Mouse (Mus musculus) myocyte (in vitro differentiated cells): Measurements from ENCODE around the gene Dpysl5. TPM values are rescaled to one million over a fixed set of nuclear protein-coding genes. Genes with fewer than 3 reads are reported as not detected.

Experiments used
- H3K27me3 ChIP-seq: one replicate; pipeline ENCODE4 v1.6.1; 2011; ENCODE audit not compliant: control insufficient read depth, insufficient read depth, insufficient read length
- H3K36me3 ChIP-seq: one replicate; pipeline ENCODE4 v1.6.1; 2011; ENCODE audit not compliant: control insufficient read depth, insufficient read depth
- H3K4me2 ChIP-seq: one replicate; pipeline ENCODE4 v1.6.1; 2011; ENCODE audit warnings: low read depth, control low read depth
- H3K4me3 ChIP-seq: one replicate; pipeline ENCODE4 v1.5.1; 2011; ENCODE audit warnings: mild to moderate bottlenecking, control low read depth, moderate library complexity
- H3K79me2 ChIP-seq: one replicate; pipeline ENCODE4 v1.6.1; 2011; ENCODE audit not compliant: control insufficient read depth, insufficient read depth
- H3ac ChIP-seq: one replicate; pipeline ENCODE4 v1.6.1; 2011; ENCODE audit not compliant: control insufficient read depth, insufficient read length
- CEBPB ChIP-seq: IDR thresholded peaks from 2 replicates; pipeline ENCODE4 v1.6.1; 2011; ENCODE audit warnings: mild to moderate bottlenecking, moderate library complexity; ENCODE audit not compliant: poor library complexity, insufficient read depth, severe bottlenecking
- E2F4 ChIP-seq: IDR thresholded peaks from one replicate; pipeline ENCODE4 v1.6.1; 2011; ENCODE audit warnings: mild to moderate bottlenecking, control low read depth, moderate library complexity; ENCODE audit not compliant: insufficient read depth
- MAX ChIP-seq: IDR thresholded peaks from one replicate; pipeline ENCODE4 v1.6.1; 2011; ENCODE audit warnings: low read depth, mild to moderate bottlenecking, control low read depth
- MYOD1 ChIP-seq, 3 experiments: IDR thresholded peaks; one replicate each; pipeline ENCODE4 v1.6.1; 2011; ENCODE audit warnings: control low read depth in 2 of 3, low read depth in 2 of 3, mild to moderate bottlenecking in 2 of 3, moderate library complexity in 1 of 3; ENCODE audit not compliant: insufficient read length in 2 of 3, control insufficient read depth in 1 of 3
- MYOG ChIP-seq, 3 experiments: IDR thresholded peaks; one replicate each; pipeline ENCODE4 v1.6.1; 2011; ENCODE audit warnings: control low read depth in 2 of 3, low read depth in 2 of 3, mild to moderate bottlenecking in 2 of 3; ENCODE audit not compliant: insufficient read length in 2 of 3, control insufficient read depth in 1 of 3, insufficient read depth in 1 of 3
- POLR2A ChIP-seq: IDR thresholded peaks from one replicate; pipeline ENCODE4 v1.6.1; 2011; ENCODE audit warnings: low read depth, mild to moderate bottlenecking, control low read depth, moderate library complexity; ENCODE audit not compliant: insufficient read length
- POLR2AphosphoS2 ChIP-seq: IDR thresholded peaks from one replicate; pipeline ENCODE4 v1.6.1; 2011; ENCODE audit warnings: low read depth, control low read depth; ENCODE audit not compliant: insufficient read length
- REST ChIP-seq: IDR thresholded peaks from one replicate; pipeline ENCODE4 v1.6.1; 2011; ENCODE audit warnings: mild to moderate bottlenecking, control low read depth, moderate library complexity; ENCODE audit not compliant: insufficient read depth, insufficient read length
- SRF ChIP-seq: IDR thresholded peaks from one replicate; pipeline ENCODE4 v1.6.1; 2011; ENCODE audit warnings: low read depth; ENCODE audit not compliant: control insufficient read depth, insufficient read length
- TCF12 ChIP-seq: IDR thresholded peaks from one replicate; pipeline ENCODE4 v1.6.1; 2011; ENCODE audit warnings: mild to moderate bottlenecking, control low read depth; ENCODE audit not compliant: poor library complexity, insufficient read depth, severe bottlenecking
- TCF3 ChIP-seq: IDR thresholded peaks from one replicate; pipeline ENCODE4 v1.6.1; 2011; ENCODE audit warnings: low read depth, control low read depth; ENCODE audit not compliant: insufficient read length
- USF1 ChIP-seq: IDR thresholded peaks from one replicate; pipeline ENCODE4 v1.6.1; 2011; ENCODE audit warnings: low read depth, mild to moderate bottlenecking, control low read depth, moderate library complexity
- polyA plus RNA-seq: library from polyadenylated mRNA; unstranded; fragments of >200 nt; fragmentation: generic; extraction: Trizol; gene quantifications from one replicate; pipeline ENCODE4 v1.2.1, GENCODE M21; 2012; ENCODE audit warnings: missing spikeins

Gene Dpysl5
- polyA plus RNA-seq, 1 experiment = 0.01 TPM

DNA sequence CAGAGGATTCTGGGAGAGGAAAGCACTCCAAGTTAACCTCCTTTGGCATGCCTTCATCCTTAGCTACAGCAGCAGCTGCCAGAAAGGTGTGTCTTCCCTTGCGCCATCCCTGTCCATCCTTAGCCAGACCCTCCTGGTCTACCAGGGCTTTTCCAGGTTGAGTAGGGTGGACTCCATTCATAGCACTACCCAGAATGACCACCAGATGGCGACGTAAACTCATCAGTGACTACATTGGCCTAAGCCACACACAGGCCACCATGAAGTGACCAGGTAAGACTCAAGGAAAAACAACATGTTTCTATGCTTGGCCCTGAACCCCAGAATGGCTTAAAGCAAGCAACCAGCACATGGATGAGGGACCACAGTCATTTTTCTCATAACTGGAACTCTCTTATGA is 94.7 kb downstream of the Dpysl5 start:
- H3K79me2 ChIP-seq = no peaks in the 10 kb centered on the region
- no peak overlapping the region for H3ac ChIP-seq
- no peak for TF ChIP-seq MYOG (IDR thresholded peaks at IDR 0.05; ENCODE audit: control insufficient read depth in 1 of 3, insufficient read depth in 1 of 3, insufficient read length in 2 of 3, low read depth in 2 of 3)
- TF ChIP-seq TCF3 = no peak
- no peak for TF ChIP-seq MAX

DNA sequence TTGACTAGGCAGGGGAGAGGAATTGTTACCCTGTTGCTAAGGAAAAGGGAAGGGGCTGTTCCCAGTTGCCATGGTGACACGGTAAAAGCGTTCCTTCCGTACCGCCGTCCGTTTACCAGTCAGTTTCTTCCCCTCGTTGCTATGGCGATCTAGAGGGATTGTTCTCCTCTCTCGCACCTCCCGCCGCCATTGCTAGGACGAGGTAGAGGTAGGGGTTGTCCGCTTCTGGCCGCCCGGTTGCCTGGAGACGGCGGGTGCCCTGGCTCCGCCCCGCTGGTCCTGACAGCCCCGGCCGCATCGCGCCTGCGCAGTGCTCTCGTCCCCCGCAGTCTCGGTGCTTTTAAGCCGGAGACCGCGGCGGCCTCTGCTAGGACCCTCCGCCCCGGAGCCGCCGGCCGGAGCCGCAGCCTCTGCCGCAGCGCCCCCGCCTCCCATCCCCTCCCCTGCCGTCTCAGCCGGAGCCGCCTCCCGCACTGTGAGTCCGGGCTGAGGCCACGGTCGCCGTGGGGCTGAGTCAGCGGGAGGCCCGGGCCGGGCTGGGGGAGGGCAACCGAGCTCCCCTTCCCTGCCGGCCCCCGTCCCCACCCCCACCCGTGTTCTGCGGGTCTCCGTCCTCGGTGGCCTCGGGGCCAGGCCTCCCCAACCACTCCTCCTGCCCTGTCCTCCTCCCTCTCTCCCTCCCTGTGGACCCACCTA is 103.2 kb downstream of the Dpysl5 start, which contains the start of gene Mapre3:
Mapre3 (plus strand) TSS at position 218 of the 696 bp plus-strand sequence.
- no peaks in the 10 kb centered on the region for H3K36me3 ChIP-seq
- peaks cover 11% of the 10 kb centered on the region for H3K79me2 ChIP-seq
- TF ChIP-seq SRF = no peak
- peak; percentile 48 for TF ChIP-seq POLR2A
- peak in 1 of 3 experiments; percentile 3 for TF ChIP-seq MYOD1 (IDR thresholded peaks at IDR 0.05; ENCODE audit: control insufficient read depth in 1 of 3, insufficient read length in 2 of 3, low read depth in 2 of 3)
- H3K4me2 ChIP-seq = peak within 1 kb of the TSS; percentile 95
- H3K27me3 ChIP-seq = peaks cover 23% of the 10 kb centered on the region
- peak within 1 kb of the TSS; percentile 64 for H3ac ChIP-seq
- H3K4me3 ChIP-seq = peak within 1 kb of the TSS; percentile 41

More for the DNA sequence above, 94.7 kb downstream of the Dpysl5 start:
- Histone ChIP-seq H3K4me3 (no peak overlapping the region), H3K36me3 (no peaks in the 10 kb centered on the region), H3K4me2 (no peak overlapping the region), H3K27me3 (peaks cover 40% of the 10 kb centered on the region)

- Histone ChIP-seq H3K4me2 (peak overlapping the region; percentile 95), H3K79me2 (peaks cover 11% of the 10 kb centered on the region), H3ac (peak overlapping the region; percentile 64), H3K36me3 (no peaks in the 10 kb centered on the region), H3K27me3 (peaks cover 23% of the 10 kb centered on the region), H3K4me3 (peak overlapping the region; percentile 41)
- TF ChIP-seq REST = no peak
- no peak for TF ChIP-seq SRF
Measured at GRCm38 (mm10) chr5:30815120-30815465, 103.7 kb downstream of the Dpysl5 start.

DNA sequence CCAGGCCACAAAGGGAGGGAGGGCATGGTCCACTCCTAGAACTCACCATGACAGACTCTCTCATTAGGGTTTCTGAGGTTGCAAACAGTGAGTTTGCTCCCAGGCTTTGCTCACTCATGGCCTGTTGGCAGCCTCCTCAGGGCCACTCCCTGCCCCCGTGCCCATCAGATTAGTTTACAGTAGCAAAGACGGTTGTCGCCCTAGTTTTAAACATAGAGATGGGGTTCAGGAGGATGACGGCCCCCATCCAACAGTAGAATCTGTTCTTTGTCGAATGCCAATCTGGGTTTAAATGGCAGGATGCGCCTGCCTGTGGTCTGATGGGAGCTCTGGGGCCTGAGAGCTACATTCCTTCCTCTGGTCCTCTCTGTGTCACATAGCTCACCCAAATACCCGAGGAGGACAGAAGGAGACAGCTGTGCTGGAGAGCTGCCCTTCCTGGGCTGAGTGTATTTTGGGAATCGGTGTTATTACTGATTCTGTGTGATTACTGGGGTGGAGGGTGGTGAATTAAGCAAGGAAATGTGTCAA is 105.0 kb downstream of the Dpysl5 start:
- H3K27me3 ChIP-seq = peaks cover 12% of the 10 kb centered on the region
- no peaks in the 10 kb centered on the region for H3K36me3 ChIP-seq
- peaks cover 11% of the 10 kb centered on the region for H3K79me2 ChIP-seq
- peak overlapping the region; percentile 95 for H3K4me2 ChIP-seq
- TF ChIP-seq POLR2AphosphoS2 = no peak
- no peak for TF ChIP-seq CEBPB
- peak; percentile 66 for TF ChIP-seq TCF12
- no peak for TF ChIP-seq REST
- peak in 2 of 3 experiments; percentile 54 to 79 for TF ChIP-seq MYOG (IDR thresholded peaks at IDR 0.05; ENCODE audit: control insufficient read depth in 1 of 3, insufficient read depth in 1 of 3, insufficient read length in 2 of 3, low read depth in 2 of 3)
- TF ChIP-seq MYOD1 (IDR thresholded peaks at IDR 0.05; ENCODE audit: control insufficient read depth in 1 of 3, insufficient read length in 2 of 3, low read depth in 2 of 3) = peak; percentile 81 to 94 (median 93)
- no peak overlapping the region for H3ac ChIP-seq
- H3K4me3 ChIP-seq = no peak overlapping the region

DNA sequence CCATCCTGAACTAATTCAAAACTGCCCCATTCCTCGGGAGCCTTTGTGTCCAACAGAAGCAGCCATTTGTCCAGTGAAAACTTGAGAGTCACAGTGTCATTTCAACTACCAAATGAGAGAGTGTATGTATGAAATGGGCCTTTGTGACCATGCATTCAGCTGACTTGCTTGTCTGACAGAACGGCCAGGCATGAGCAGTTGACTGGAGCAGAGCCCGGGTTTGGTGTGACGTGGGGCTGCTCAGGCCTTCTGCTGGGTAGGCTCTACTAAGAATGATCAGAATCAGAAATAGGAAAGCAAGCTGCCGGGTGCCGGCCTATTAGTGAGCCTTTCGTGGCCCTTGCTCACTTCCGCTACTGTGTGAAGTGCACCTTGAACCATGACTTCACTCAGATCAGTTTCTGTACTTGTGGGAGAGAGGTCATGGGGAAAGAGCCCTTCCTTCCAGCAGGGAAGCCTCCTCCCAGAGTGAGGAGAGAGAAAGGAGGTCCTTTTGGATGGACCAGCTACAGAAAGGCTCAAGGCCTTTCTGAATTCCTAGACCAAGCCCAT is 107.5 kb downstream of the Dpysl5 start:
- TF ChIP-seq CEBPB = no peak
- TF ChIP-seq MYOD1 (IDR thresholded peaks at IDR 0.05; ENCODE audit: control insufficient read depth in 1 of 3, insufficient read length in 2 of 3, low read depth in 2 of 3) = no peak
- no peak for TF ChIP-seq USF1
- TF ChIP-seq TCF3 = no peak
- no peak for TF ChIP-seq SRF
- TF ChIP-seq MAX = no peak
- no peak for TF ChIP-seq MYOG (IDR thresholded peaks at IDR 0.05; ENCODE audit: control insufficient read depth in 1 of 3, insufficient read depth in 1 of 3, insufficient read length in 2 of 3, low read depth in 2 of 3)
- TF ChIP-seq POLR2AphosphoS2 = no peak
- TF ChIP-seq TCF12 = no peak
- no peak for TF ChIP-seq REST
- TF ChIP-seq E2F4 = no peak
- TF ChIP-seq POLR2A = no peak
- no peak overlapping the region for H3K4me2 ChIP-seq

More for the DNA sequence above, 107.5 kb downstream of the Dpysl5 start:
- peaks cover 16% of the 10 kb centered on the region for H3K79me2 ChIP-seq
- H3K4me3 ChIP-seq = no peak overlapping the region
- H3K27me3 ChIP-seq = no peaks in the 10 kb centered on the region
- no peak overlapping the region for H3ac ChIP-seq
- H3K36me3 ChIP-seq = no peaks in the 10 kb centered on the region
